Mouse (Mus musculus) neural tube, embryonic 15.5 days (tissue): ENCODE measurements around the gene Timp2. TPM values are rescaled to one million over a fixed set of nuclear protein-coding genes. Genes with fewer than 3 reads are reported as not detected.
"Not testable (repeated sequence)": the region's sequence is repeated elsewhere in the genome, so short reads cannot be mapped to it uniquely, and the experiment has no call there.

Experiments used
- ATAC-seq: fragments of 200-750 bp; cut with Nextera tagmentation; 2 replicates; pipeline ENCODE4 v1.8.0; 2017; ENCODE audit warnings: mild to moderate bottlenecking, moderate TSS enrichment, moderate library complexity; ENCODE audit not compliant: low FRiP score
- H3K27ac ChIP-seq: fragments of 300-500 bp; sonication (generic); replicated peaks from 2 replicates; pipeline ENCODE4 v1.5.1; 2015; ENCODE audit warnings: mild to moderate bottlenecking, inconsistent platforms
- H3K27me3 ChIP-seq: fragments of 300-500 bp; sonication (generic); replicated peaks from 2 replicates; pipeline ENCODE4 v1.6.1; 2015; ENCODE audit warnings: inconsistent platforms
- H3K36me3 ChIP-seq: fragments of 300-500 bp; sonication (generic); 2 replicates; pipeline ENCODE4 v1.6.1; 2015; ENCODE audit warnings: inconsistent platforms
- H3K4me1 ChIP-seq: fragments of 300-500 bp; sonication (generic); 2 replicates; pipeline ENCODE4 v1.6.1; 2015; ENCODE audit warnings: inconsistent platforms
- H3K4me2 ChIP-seq: fragments of 300-500 bp; sonication (generic); 2 replicates; pipeline ENCODE4 v1.6.1; 2015; ENCODE audit warnings: inconsistent platforms, mild to moderate bottlenecking, moderate library complexity
- H3K4me3 ChIP-seq: fragments of 300-500 bp; sonication (generic); replicated peaks from 2 replicates; pipeline ENCODE4 v1.5.1; 2015; ENCODE audit warnings: mild to moderate bottlenecking, inconsistent platforms
- H3K9ac ChIP-seq: fragments of 300-500 bp; sonication (generic); replicated peaks from 2 replicates; pipeline ENCODE4 v1.6.1; 2015; ENCODE audit warnings: mild to moderate bottlenecking, inconsistent platforms
- H3K9me3 ChIP-seq: fragments of 300-500 bp; sonication (generic); replicated peaks from 2 replicates; pipeline ENCODE4 v1.6.1; 2016; ENCODE audit warnings: inconsistent platforms
- WGBS: fragments of 180-500 bp; shearing (Covaris S2); methylation state at CpG from one replicate; pipeline ENCODE4 v1.1.7; 2015; ENCODE audit warnings: mixed read lengths; 5-methylcytosine and 5-hydroxymethylcytosine counted together
- polyA plus RNA-seq: library from polyadenylated mRNA; unstranded; fragments of >200 nt; fragmentation: Nextera tagmentation; extraction: Ambion mirVana; gene quantifications from 2 replicates; pipeline ENCODE4 v1.2.1, GENCODE M21; 2015

Gene Timp2
- polyA plus RNA-seq, 1 experiment from 2014 or later: 84.6 TPM

- H3K27me3 ChIP-seq, H3K9me3 ChIP-seq, H3K4me1 ChIP-seq, H3K9ac ChIP-seq, H3K4me3 ChIP-seq, H3K27ac ChIP-seq, H3K4me2 ChIP-seq, ATAC-seq, H3K36me3 ChIP-seq: not testable (repeated sequence)
- WGBS: 86% methylated on average over 13 of the region's 13 CpGs
These were observed 32.3 kb upstream of the Timp2 start for GRCm38 (mm10) chr11:118387816-118388215.

DNA sequence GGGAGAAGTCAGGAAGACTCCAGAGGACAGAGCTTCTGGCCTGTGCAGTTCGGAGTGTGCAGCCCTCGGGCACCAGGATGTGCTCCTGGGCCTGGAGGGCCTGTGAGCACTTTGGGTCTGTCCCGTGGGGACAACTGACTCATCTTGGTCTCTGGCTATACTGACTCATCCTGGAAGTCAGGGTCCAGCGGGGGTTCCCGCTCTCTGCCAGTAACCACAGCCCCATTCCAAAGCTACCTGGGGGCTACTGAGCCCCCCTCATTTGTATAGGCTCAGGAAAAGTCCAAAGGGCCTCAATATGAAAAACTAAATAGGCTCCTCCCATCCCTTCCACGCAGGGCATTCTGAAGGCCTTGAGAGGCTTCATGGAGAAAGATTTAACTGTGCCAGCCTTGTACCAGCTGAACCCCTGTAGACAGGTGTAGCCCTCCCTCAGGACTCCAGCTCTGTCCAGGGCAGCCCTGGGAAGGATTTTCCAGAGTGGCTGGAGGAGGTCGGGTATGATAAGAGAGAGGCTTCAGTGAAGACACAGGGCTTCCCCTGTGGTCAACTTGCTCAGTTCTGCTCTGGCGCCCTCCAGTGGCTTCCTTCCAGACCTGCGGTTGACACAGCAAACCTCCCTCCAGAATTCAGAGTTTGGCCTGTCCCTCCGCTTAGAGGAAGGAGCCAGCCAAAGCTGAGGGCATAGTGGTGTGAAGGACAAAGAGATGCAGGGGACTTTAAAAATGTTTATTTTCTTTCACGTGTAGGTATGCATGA, 23.9 kb upstream of the Timp2 start:
- H3K4me1 ChIP-seq: peaks cover 12% of the 10 kb centered on the region
- H3K27ac ChIP-seq: no peak overlapping the region
- no peaks in the 10 kb centered on the region for H3K27me3 ChIP-seq
- ATAC-seq: 0 out of 2 replicates have a peak, but pooled peaks have one; percentile 21
- H3K4me3 ChIP-seq: no peak overlapping the region
- no peaks in the 10 kb centered on the region for H3K36me3 ChIP-seq
- no peak overlapping the region for H3K4me2 ChIP-seq
- no peaks in the 10 kb centered on the region for H3K9me3 ChIP-seq
- H3K9ac ChIP-seq: no peak overlapping the region
- WGBS: 50% methylated on average over 11 of the region's 11 CpGs

GRCm38 (mm10) chr11:118378656-118379055, 23.1 kb upstream of the Timp2 start:
- Histone ChIP-seq H3K4me3 (no peak overlapping the region), H3K9me3 (no peaks in the 10 kb centered on the region), H3K4me1 (peaks cover 12% of the 10 kb centered on the region), H3K27ac (no peak overlapping the region), H3K4me2 (no peak overlapping the region), H3K36me3 (no peaks in the 10 kb centered on the region), H3K27me3 (no peaks in the 10 kb centered on the region), H3K9ac (no peak overlapping the region)
- WGBS: 85% methylated on average over 6 of the region's 6 CpGs
- no peak for ATAC-seq

DNA sequence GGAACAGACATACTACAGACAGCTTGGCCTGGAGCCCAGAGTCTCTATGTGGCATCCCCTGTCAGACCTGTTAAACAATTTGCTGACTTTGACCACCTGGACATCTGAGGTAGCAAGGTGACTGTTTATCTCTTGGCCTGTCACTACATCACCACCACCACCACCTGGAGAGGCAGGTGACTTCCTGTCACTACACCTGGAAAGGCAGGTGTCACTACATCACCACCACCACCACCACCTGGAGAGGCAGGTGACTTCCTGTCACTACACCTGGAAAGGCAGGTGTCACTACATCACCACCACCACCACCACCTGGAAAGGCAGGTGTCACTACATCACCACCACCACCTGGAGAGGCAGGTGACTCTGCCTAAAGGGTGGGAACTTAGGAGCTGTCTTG, 20.8 kb upstream of the Timp2 start:
- H3K4me3 ChIP-seq, H3K27ac ChIP-seq, H3K9ac ChIP-seq, H3K27me3 ChIP-seq, H3K9me3 ChIP-seq, H3K36me3 ChIP-seq, H3K4me2 ChIP-seq, ATAC-seq: not testable (repeated sequence)
- peaks cover 12% of the 10 kb centered on the region for H3K4me1 ChIP-seq

DNA sequence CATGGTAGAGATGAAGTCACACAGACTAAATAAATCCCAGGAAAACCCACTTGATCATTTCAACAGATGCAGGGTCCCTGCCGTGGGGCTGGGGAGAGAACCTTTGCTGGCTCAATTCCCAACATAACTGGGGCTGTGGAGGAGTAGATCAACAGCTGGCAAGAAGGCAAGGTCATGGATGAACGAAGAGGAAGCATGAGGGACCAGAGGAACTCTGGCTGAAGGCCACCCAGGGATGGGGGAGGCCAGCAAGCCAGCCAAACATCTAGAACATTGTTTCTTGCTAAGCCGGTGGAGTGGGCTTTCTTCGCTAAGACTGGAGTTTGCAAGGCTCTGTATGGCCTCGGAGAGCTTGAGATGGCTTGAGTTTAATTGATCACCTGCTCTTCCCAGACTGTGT, 20.3 kb upstream of the Timp2 start:
- no peaks in the 10 kb centered on the region for H3K27me3 ChIP-seq
- no peak overlapping the region for H3K4me2 ChIP-seq
- no peak overlapping the region for H3K9ac ChIP-seq
- H3K4me3 ChIP-seq: no peak overlapping the region
- WGBS: 82% methylated on average over 5 of the region's 5 CpGs
- H3K36me3 ChIP-seq: no peaks in the 10 kb centered on the region
- no peaks in the 10 kb centered on the region for H3K9me3 ChIP-seq
- ATAC-seq: no peak
- H3K4me1 ChIP-seq: peaks cover 12% of the 10 kb centered on the region
- no peak overlapping the region for H3K27ac ChIP-seq

DNA sequence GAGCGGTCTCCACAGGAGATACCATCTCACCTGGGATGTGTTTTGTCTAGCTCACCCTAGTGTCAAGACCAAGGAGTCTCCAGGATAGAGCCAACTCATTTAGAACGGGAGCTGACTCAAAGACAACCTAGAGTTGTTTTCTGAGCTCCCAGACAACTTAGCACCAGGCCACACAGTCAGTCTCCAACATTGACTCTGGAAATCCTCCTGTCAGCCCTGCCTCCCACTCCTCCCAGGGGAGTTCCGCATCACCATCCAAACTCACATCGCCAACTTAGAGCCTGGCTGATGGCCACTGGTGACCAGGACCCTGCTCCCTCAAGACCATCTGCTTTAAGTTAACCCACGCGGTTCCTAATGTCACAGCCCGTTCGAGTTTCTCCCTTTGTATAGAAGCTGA, 19.9 kb upstream of the Timp2 start:
- Histone ChIP-seq H3K4me2 (no peak overlapping the region), H3K4me1 (peaks cover 12% of the 10 kb centered on the region), H3K4me3 (no peak overlapping the region), H3K9me3 (no peaks in the 10 kb centered on the region), H3K27me3 (no peaks in the 10 kb centered on the region), H3K9ac (no peak overlapping the region), H3K27ac (no peak overlapping the region), H3K36me3 (no peaks in the 10 kb centered on the region)
- ATAC-seq: no peak
- 86% methylated on average over 8 of the region's 8 CpGs for WGBS

- Histone ChIP-seq H3K36me3 (no peaks in the 10 kb centered on the region), H3K9ac (no peak overlapping the region), H3K4me3 (no peak overlapping the region), H3K4me2 (no peak overlapping the region), H3K9me3 (no peaks in the 10 kb centered on the region), H3K27me3 (no peaks in the 10 kb centered on the region), H3K27ac (no peak overlapping the region), H3K4me1 (peaks cover 12% of the 10 kb centered on the region)
- no peak for ATAC-seq
These were observed 19.5 kb upstream of the Timp2 start for GRCm38 (mm10) chr11:118375006-118375405.

DNA sequence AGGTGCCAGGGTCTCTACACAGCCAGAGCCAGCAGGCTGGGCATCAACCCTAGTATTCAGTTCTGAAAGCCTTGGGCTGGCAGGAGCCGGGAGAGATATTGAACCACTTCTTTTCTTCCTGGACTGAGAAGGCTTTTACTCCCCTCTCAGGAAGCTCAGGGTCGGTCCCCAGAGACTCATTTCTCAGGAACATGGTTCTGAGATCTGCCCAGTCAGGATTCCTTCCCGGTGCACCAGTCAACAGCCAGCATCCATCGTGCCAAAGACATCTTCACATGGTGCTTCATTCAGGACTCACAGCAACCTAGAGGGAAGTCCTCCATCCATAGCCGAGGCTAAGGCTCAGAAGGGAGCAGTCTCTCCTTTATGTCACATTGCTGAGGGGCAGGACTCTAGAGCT, 19.0 kb upstream of the Timp2 start:
- H3K9me3 ChIP-seq: no peaks in the 10 kb centered on the region
- 72% methylated on average over 5 of the region's 5 CpGs for WGBS

GRCm38 (mm10) chr11:118372641-118373040, 17.1 kb upstream of the Timp2 start:
- Histone ChIP-seq H3K36me3 (no peaks in the 10 kb centered on the region), H3K27me3 (no peaks in the 10 kb centered on the region), H3K9me3 (no peaks in the 10 kb centered on the region), H3K4me2 (no peak overlapping the region), H3K4me1 (peaks cover 7% of the 10 kb centered on the region; the same call in 1 of the 2 replicates), H3K4me3 (no peak overlapping the region), H3K9ac (no peak overlapping the region), H3K27ac (no peak overlapping the region)
- no peak for ATAC-seq
- 66% methylated on average over 7 of the region's 7 CpGs for WGBS

More for the DNA sequence above, 19.0 kb upstream of the Timp2 start:
- Histone ChIP-seq H3K4me1 (peaks cover 11% of the 10 kb centered on the region), H3K36me3 (no peaks in the 10 kb centered on the region), H3K27me3 (no peaks in the 10 kb centered on the region), H3K4me2 (no peak overlapping the region), H3K9ac (no peak overlapping the region), H3K4me3 (no peak overlapping the region), H3K27ac (no peak overlapping the region)
- no peak for ATAC-seq

GRCm38 (mm10) chr11:118371876-118372275, 16.3 kb upstream of the Timp2 start:
- Histone ChIP-seq H3K4me1 (peaks cover 7% of the 10 kb centered on the region; the same call in 1 of the 2 replicates), H3K9me3 (no peaks in the 10 kb centered on the region), H3K36me3 (no peaks in the 10 kb centered on the region), H3K4me3 (no peak overlapping the region), H3K27me3 (no peaks in the 10 kb centered on the region), H3K27ac (no peak overlapping the region), H3K9ac (no peak overlapping the region), H3K4me2 (no peak overlapping the region)
- WGBS: 82% methylated on average over 7 of the region's 7 CpGs
- ATAC-seq: no peak

- Histone ChIP-seq H3K4me2 (no peak overlapping the region), H3K27ac (no peak overlapping the region), H3K9ac (no peak overlapping the region), H3K27me3 (no peaks in the 10 kb centered on the region), H3K36me3 (no peaks in the 10 kb centered on the region), H3K9me3 (no peaks in the 10 kb centered on the region), H3K4me3 (no peak overlapping the region), H3K4me1 (no peaks in the 10 kb centered on the region)
- 74% methylated on average over 8 of the region's 8 CpGs for WGBS
- ATAC-seq: no peak
These were observed 14.1 kb upstream of the Timp2 start for GRCm38 (mm10) chr11:118369657-118370056.

DNA sequence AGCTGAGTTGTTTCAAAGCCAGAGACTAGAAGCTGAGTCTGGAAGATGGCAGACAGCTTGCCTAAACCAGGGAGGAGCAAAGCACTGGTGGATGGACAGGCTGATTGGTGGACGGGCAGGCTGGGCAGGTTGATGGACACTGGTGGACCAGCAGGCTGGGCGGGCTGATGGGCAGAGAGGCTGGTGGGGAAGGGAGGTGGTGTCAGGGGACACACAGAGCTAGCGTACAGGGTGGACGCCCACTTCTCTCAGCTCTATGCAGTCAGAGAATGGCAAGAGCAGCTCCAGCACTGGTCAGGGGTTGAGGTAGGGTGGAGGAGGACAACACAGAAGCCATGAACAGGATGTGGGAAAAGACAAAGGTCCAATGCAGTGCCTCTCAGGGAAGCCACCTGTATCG, 13.7 kb upstream of the Timp2 start:
- no peak for ATAC-seq
- H3K9ac ChIP-seq: no peak overlapping the region
- no peaks in the 10 kb centered on the region for H3K27me3 ChIP-seq
- H3K4me1 ChIP-seq: no peaks in the 10 kb centered on the region
- no peak overlapping the region for H3K4me3 ChIP-seq
- 87% methylated on average over 5 of the region's 5 CpGs for WGBS
- H3K9me3 ChIP-seq: no peaks in the 10 kb centered on the region
- no peaks in the 10 kb centered on the region for H3K36me3 ChIP-seq
- H3K27ac ChIP-seq: no peak overlapping the region
- H3K4me2 ChIP-seq: no peak overlapping the region
